Mouse (Mus musculus) CH12F3 (cell line): ENCODE data around the gene Fmo3.

Experiments used
- in situ Hi-C: fragments of 300-500 bp; cut with MboI; formaldehyde crosslinking; loops from 2 replicates; pipeline ENCODE4 v1.14.3; 2020; ENCODE audit warnings: low sequenced_read_pairs

The Fmo3 gene

GRCm38 (mm10) chr1:162931310-162931875, 52.9 kb downstream of the Fmo3 start:
- in situ Hi-C loops, result no loop called here

GRCm38 (mm10) chr1:162930631-162931030, 53.7 kb downstream of the Fmo3 start:
- in situ Hi-C loops, result no loop called here

- in situ Hi-C loops, result no loop called here
Measured at GRCm38 (mm10) chr1:162929146-162929545, 55.2 kb downstream of the Fmo3 start.

GRCm38 (mm10) chr1:162925121-162925520, 59.2 kb downstream of the Fmo3 start:
- in situ Hi-C loops, result no loop called here

- in situ Hi-C loops, result no loop called here
Measured at GRCm38 (mm10) chr1:162916661-162917060, 67.7 kb downstream of the Fmo3 start.

GRCm38 (mm10) chr1:162914932-162915556, 69.3 kb downstream of the Fmo3 start:
- in situ Hi-C loops, result no loop called here

- in situ Hi-C loops, result no loop called here
Measured at GRCm38 (mm10) chr1:162912085-162912484, 72.2 kb downstream of the Fmo3 start.
